Mouse (Mus musculus): ENCODE measurements around the gene Ptpn14. TPM values are rescaled to one million over a fixed set of nuclear protein-coding genes. Genes with fewer than 3 reads are reported as not detected.
A peak's percentile ranks its signal among the peaks of the same experiment; 100 is the strongest.

Gene Ptpn14
- polyA plus RNA-seq, 1 experiment from 2014 or later: 4.6 TPM

DNA sequence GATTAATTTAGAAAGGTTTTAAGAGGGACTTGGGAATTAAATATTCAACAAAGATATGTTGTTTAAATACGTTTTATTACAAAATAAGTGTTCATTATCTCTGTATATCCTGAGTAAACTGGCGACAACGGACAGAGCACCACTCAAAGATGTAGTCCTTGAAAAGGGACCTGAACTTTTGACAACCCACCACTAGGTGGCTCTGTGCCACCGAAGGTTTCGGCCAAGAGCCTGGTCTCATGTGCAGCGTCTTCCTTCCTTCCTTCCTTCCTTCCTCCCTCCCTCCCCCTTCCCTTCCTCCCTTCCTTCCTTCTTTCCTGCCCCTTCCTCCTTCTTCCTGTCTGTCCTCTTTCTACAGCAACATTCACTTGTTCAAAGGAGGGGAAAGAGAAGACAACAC lies 27.1 kb upstream of the Ptpn14 start:
- Histone ChIP-seq H3K36me3 (no peaks in the 10 kb centered on the region), H3K4me3 (no peak overlapping the region), H3K27ac (replicated peaks) (no peak overlapping the region), H3K27me3 (ENCODE audit: low read depth, poor library complexity, severe bottlenecking) (no peaks in the 10 kb centered on the region), H3K9me3 (replicated peaks) (no peaks in the 10 kb centered on the region), H3K4me1 (peaks cover 6% of the 10 kb centered on the region; the same call in 1 of the 2 replicates)
- peak; percentile 68 for DNase-seq (ENCODE audit: low spot score)
- WGBS: 2% methylated on average over 6 of the region's 6 CpGs

DNA sequence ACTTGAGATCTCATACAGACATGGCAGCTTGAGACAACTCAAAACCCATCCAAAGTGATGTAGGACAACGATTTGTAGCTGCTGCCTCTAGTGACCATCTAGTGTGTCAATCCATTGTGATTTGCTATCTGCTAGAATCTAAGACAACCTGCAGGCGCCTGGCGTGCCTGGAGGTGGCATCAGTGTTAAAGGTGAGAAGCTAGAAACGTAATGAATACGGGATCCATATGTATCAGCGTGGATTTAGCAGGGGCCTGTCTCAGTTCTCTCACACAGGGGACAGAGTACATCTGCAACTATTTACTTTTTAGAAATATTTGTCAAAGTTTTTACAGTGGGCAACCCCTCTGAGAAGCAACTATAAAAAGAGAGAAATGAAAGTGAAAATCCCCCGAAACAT lies 24.9 kb upstream of the Ptpn14 start:
- Histone ChIP-seq H3K4me3 (no peak overlapping the region), H3K4me1 (peaks cover 19% of the 10 kb centered on the region), H3K9me3 (replicated peaks) (no peaks in the 10 kb centered on the region), H3K27me3 (ENCODE audit: low read depth, poor library complexity, severe bottlenecking) (no peaks in the 10 kb centered on the region), H3K27ac (replicated peaks) (no peak overlapping the region), H3K36me3 (no peaks in the 10 kb centered on the region)
- 50% methylated on average over 7 of the region's 7 CpGs for WGBS
- DNase-seq (ENCODE audit: low spot score): no peak

DNA sequence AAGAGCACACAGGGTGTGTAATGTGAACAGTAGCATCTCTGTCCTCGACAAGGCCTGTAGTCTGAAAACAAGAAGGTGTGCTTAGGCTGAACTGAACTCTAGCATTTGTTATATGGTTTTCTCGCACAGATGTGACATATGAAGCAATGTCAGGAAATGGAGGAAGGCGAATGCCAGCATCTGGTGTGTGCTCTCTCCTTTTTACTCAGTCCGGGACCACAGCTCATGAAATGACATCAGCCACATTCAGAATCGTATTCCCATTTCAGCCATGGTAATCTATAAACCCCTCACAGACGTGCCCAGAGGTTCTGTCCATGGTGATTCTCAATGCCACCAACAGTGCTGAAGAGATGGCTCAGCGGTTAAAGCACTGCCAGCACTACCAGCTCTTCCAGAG lies 24.5 kb upstream of the Ptpn14 start:
- H3K27ac ChIP-seq (replicated peaks): no peak overlapping the region
- no peak overlapping the region for H3K4me3 ChIP-seq
- no peaks in the 10 kb centered on the region for H3K9me3 ChIP-seq (replicated peaks)
- WGBS: 85% methylated on average over 7 of the region's 7 CpGs
- no peaks in the 10 kb centered on the region for H3K36me3 ChIP-seq
- H3K4me1 ChIP-seq: peaks cover 20% of the 10 kb centered on the region
- H3K27me3 ChIP-seq (ENCODE audit: low read depth, poor library complexity, severe bottlenecking): no peaks in the 10 kb centered on the region
- DNase-seq (ENCODE audit: low spot score): no peak

DNA sequence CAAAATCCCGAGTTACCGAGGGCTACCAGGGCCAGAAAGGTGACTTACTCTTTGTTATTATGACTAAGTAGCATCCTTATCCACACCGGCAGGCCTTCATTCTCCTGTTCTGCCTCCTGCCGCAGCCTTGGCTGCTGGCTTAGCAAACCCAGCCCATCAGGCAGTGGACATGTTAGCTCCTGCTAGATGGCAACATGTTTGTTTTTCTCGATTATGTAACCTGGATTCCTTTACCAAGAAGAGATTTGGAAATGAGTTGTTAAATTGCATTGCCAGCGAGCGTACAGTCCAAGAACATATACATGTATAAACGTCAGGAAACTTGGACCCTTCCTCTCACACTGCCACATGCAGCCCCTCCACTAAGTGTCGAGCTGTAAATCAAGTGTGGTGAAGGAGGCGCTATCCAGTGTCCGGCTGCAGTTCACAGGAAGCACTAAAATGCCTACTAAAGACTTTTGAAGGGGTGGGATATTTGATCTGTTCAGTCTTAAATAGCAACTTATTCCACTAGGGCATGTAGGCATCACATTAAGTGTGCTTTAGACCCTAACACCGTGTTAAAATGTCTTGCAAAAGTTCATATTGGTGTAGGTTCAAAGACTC lies 21.9 kb upstream of the Ptpn14 start:
- Histone ChIP-seq H3K9me3 (replicated peaks) (no peaks in the 10 kb centered on the region), H3K36me3 (no peaks in the 10 kb centered on the region), H3K27me3 (ENCODE audit: low read depth, poor library complexity, severe bottlenecking) (no peaks in the 10 kb centered on the region), H3K27ac (replicated peaks) (no peak overlapping the region), H3K4me3 (no peak overlapping the region), H3K4me1 (peaks cover 22% of the 10 kb centered on the region)
- DNase-seq (ENCODE audit: low spot score): no peak
- WGBS: 86% methylated on average over 12 of the region's 12 CpGs

DNA sequence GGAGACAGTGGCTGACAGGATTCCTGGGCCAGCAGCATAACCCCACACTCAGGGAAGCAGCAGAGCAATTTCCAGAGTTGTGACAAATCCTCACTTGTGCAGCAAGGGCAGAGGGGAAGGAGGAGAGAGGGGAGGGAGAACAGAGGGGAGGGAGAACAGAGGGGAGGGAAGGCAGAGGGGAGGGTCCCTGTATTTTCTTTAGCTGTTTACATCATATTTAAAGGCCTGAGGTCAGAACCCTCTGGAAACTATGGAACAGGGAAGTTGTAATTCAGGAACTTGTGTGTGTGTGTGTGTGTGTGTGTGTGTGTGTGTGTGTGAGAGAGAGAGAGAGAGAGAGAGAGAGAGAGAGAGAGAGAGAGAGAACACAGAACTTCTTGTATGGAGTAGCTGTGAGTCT lies 21.1 kb upstream of the Ptpn14 start:
- Histone ChIP-seq H3K27ac (replicated peaks) (no peak overlapping the region), H3K36me3 (no peaks in the 10 kb centered on the region), H3K27me3 (ENCODE audit: low read depth, poor library complexity, severe bottlenecking) (no peaks in the 10 kb centered on the region), H3K9me3 (replicated peaks) (no peaks in the 10 kb centered on the region), H3K4me1 (peaks cover 18% of the 10 kb centered on the region), H3K4me3 (no peak overlapping the region)
- DNase-seq (ENCODE audit: low spot score): no peak

DNA sequence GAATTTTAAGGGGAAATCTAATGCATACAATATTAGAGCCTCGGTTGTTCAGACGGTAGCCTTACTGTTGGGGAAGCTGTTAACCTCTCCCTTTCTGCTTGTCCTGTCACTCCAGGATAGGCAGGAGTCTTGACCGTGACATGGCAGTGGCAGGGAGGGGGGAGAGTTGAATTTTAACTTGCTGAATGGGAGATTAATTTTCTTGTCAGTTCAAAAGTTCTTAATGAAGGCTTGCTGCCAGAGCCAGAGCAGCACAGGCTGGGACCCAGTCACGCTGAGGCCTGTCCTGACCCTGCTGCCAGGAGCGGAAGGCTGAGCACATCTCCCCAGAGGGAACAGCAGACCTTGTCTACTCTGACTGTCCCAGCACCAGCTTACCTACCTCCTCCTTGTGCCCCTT lies 20.6 kb upstream of the Ptpn14 start:
- Histone ChIP-seq H3K36me3 (no peaks in the 10 kb centered on the region), H3K27ac (replicated peaks) (no peak overlapping the region), H3K4me1 (peaks cover 16% of the 10 kb centered on the region), H3K4me3 (no peak overlapping the region), H3K9me3 (replicated peaks) (no peaks in the 10 kb centered on the region), H3K27me3 (ENCODE audit: low read depth, poor library complexity, severe bottlenecking) (no peaks in the 10 kb centered on the region)
- WGBS: 63% methylated on average over 5 of the region's 5 CpGs
- DNase-seq (ENCODE audit: low spot score): no peak

DNA sequence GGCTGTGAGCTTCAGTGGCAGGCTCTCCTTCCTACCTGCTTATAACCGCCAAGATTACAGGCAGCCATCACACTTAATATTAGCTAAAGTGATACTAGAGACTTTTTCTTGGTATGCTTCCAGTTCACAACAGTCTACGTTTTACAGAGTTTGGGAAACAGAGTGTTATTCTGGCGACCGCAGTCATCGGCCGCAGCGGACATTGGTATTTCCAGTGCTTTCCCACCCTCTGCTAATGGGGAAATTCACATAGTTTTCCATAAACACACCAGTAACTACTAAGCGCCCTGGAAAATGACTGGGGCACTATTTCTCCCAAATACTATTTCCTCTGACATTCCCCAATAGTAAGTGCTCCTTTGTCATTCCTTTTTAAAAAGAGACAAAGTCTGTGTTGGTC lies 19.1 kb upstream of the Ptpn14 start:
- H3K36me3 ChIP-seq: no peaks in the 10 kb centered on the region
- peaks cover 16% of the 10 kb centered on the region for H3K4me1 ChIP-seq
- H3K27me3 ChIP-seq (ENCODE audit: low read depth, poor library complexity, severe bottlenecking): no peaks in the 10 kb centered on the region
- WGBS: 83% methylated on average over 8 of the region's 8 CpGs
- H3K4me3 ChIP-seq: no peak overlapping the region
- no peak for DNase-seq (ENCODE audit: low spot score)
- H3K27ac ChIP-seq (replicated peaks): no peak overlapping the region
- no peaks in the 10 kb centered on the region for H3K9me3 ChIP-seq (replicated peaks)

DNA sequence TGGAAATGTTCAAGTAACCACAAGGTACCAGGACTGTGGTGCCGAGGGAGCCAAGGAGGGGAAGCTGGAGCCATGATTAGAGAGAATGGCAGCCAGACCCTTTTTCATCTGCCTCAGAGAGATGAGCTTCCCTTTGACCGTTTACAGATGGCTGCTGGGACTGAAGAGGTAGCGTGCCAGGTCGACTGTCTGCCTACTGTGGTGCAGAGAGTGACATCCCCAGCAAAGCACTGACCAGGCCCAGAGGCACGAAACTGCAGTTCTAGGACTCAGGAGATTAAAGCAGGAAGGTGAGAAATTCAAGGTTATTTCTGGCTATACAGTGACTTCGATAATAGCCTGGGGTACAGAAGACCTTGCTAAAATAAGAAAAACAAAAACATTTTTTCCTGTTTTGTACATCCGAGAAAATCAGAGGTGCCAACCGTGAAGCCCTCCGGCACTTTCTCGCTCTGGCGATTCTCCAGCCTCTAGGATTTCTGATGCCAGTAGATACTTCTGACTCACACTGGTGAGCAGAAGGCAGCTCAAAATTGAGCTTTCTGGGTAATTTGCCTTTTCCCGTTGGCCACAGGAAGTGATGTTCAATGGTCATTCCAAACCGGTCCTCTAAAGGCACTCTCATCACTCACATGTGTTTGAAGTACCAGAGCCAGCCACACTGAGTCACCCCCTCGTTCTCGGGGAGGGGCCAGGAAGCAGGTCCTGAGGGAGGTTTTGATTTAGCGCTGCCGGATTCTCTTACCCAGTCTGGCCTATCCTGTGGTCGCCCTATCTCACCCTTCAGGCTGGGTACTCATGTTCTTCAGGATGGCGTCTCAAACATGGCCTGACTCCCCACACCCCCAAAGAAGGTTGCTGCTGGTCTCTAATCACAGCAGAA lies 11.9 kb upstream of the Ptpn14 start:
- H3K4me1 ChIP-seq: no peaks in the 10 kb centered on the region
- no peak overlapping the region for H3K27ac ChIP-seq (replicated peaks)
- H3K4me3 ChIP-seq: no peak overlapping the region
- no peaks in the 10 kb centered on the region for H3K36me3 ChIP-seq
- DNase-seq (ENCODE audit: low spot score): no peak
- WGBS: 78% methylated on average over 19 of the region's 19 CpGs
- no peaks in the 10 kb centered on the region; the same call in 1 of the 2 replicates for H3K9me3 ChIP-seq (replicated peaks)
- H3K27me3 ChIP-seq (ENCODE audit: low read depth, poor library complexity, severe bottlenecking): no peaks in the 10 kb centered on the region

DNA sequence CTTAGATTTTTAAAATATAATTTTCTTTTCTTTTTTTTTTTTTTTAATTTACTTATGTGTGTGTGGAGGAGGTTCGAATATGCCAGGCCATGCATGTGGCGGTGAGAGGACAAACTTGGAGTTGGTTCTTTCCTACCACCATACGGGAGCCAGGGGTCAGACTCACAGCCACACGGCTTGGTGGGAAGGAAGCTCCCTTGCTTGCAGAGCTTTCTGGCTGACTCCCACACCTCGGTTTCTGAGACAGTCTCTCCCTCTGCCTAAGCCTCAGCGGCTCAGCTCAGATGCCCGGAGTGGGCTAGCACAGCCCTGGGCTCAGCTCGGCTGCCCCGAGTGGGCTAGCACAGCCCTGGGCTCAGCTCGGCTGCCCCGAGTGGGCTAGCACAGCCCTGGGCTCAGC lies 10.5 kb upstream of the Ptpn14 start:
- H3K27ac ChIP-seq (replicated peaks): no peak overlapping the region
- no peak for DNase-seq (ENCODE audit: low spot score)

DNA sequence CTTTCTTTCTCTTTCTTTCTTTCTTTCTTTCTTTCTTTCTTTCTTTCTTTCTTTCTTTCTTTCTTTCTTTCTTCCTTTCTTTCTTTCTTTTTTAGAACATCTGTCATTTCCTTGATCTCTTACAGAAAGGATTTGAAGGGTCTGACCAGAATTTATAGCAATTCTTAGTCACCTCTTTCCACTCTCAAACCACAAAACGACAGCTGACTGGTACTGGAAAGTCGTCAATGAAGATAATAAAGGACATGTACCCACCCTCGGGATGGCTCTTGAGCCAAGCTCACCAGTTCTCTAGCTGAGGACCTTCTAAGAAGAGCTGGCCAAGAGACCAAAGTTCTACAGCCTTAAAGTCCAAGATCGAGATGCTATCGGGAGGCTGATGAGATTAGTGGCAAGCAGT lies 9.5 kb upstream of the Ptpn14 start:
- no peak overlapping the region for H3K4me3 ChIP-seq
- no peaks in the 10 kb centered on the region for H3K27me3 ChIP-seq (ENCODE audit: low read depth, poor library complexity, severe bottlenecking)
- H3K9me3 ChIP-seq (replicated peaks): no peaks in the 10 kb centered on the region; the same call in 1 of the 2 replicates
- no peak overlapping the region for H3K27ac ChIP-seq (replicated peaks)
- WGBS: 88% methylated on average over 5 of the region's 5 CpGs
- no peaks in the 10 kb centered on the region for H3K4me1 ChIP-seq
- no peak for DNase-seq (ENCODE audit: low spot score)
- no peaks in the 10 kb centered on the region for H3K36me3 ChIP-seq

More for the DNA sequence above, 10.5 kb upstream of the Ptpn14 start:
- no peaks in the 10 kb centered on the region for H3K36me3 ChIP-seq
- H3K4me3 ChIP-seq: no peak overlapping the region
- no peaks in the 10 kb centered on the region; the same call in 1 of the 2 replicates for H3K9me3 ChIP-seq (replicated peaks)
- H3K27me3 ChIP-seq (ENCODE audit: low read depth, poor library complexity, severe bottlenecking): no peaks in the 10 kb centered on the region
- H3K4me1 ChIP-seq: no peaks in the 10 kb centered on the region
- WGBS: 86% methylated on average over 11 of the region's 11 CpGs

DNA sequence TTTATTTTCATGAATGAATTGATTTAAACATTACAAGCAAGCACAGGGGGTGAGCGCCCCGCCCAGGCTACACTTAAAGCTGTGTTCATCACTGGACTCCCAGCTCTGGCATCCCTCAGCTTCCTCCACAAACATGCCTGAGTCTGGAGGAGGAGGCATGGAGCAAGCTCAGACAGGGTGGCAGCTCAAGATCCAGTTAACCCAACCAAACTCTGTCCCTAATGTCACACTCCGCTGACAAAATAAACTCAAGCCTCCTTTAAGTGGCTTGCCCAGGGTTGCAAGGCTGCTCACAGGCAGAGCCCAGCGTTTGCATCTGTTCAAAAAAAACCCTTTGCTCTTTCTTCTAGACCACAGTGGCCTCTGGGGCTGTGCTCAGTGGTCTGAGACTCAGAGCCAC lies 1.9 kb upstream of the Ptpn14 start:
- no peak overlapping the region for H3K4me3 ChIP-seq
- H3K36me3 ChIP-seq: no peaks in the 10 kb centered on the region
- peaks cover 51% of the 10 kb centered on the region for H3K4me1 ChIP-seq
- H3K27me3 ChIP-seq (ENCODE audit: low read depth, poor library complexity, severe bottlenecking): peaks cover 50% of the 10 kb centered on the region
- H3K9me3 ChIP-seq (replicated peaks): no peaks in the 10 kb centered on the region
- DNase-seq (ENCODE audit: low spot score): no peak
- WGBS: 54% methylated on average over 4 of the region's 4 CpGs
- no peak overlapping the region; the same call in 1 of the 2 replicates for H3K27ac ChIP-seq (replicated peaks)

DNA sequence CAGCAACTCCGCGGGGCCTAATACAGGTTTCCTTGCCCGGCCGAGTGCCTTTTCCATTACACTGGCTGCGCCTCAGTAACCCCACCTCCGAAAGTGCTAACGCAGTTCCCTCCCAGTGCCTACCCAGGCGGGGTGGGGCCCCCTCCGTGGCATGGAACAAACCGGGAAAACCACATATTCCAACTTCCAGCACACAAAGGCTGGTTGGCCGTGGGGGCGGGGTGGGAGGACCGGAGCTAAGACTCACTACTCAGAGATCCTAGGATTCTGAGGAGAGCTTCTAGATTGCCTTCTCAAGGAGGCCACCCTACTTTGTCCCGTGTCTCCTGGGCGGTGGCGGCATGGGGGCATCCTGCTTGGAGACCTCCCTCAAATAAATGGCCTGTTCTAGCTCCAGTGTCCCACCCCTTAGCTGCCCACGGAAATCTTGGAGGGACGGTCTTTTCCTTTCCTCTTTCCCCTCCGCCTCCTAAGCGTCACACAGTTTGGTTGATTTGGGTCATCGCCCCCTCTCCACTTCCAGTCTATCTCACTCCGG lies 653 bp upstream of the Ptpn14 start:
- WGBS: under 1% methylated on average over 22 of the region's 22 CpGs
- DNase-seq (ENCODE audit: low spot score): peak; percentile 66
- Histone ChIP-seq H3K4me1 (peaks cover 59% of the 10 kb centered on the region), H3K9me3 (replicated peaks) (no peaks in the 10 kb centered on the region), H3K4me3 (peak overlapping the region; percentile 73), H3K27ac (replicated peaks) (peak overlapping the region; percentile 88), H3K36me3 (no peaks in the 10 kb centered on the region), H3K27me3 (ENCODE audit: low read depth, poor library complexity, severe bottlenecking) (peaks cover 51% of the 10 kb centered on the region)

DNA sequence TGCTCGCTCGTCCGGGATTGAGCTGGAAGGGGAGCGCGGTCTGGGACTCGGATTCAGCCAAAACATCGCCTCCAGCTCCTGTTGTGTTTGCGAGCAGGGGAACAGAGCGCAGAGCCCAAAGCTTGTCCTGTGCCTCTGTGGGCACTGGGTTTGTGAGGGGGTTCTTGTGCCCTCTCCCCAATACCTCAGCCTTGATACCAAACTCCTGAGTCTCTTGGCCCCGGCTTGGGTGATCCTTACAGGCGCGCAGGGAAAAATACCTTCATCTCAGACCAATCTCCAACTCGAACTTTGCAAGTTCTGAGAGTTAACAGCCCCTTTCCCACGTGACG lies 682 bp downstream of the Ptpn14 start:
- H3K27ac ChIP-seq (replicated peaks): peak overlapping the region; percentile 88
- peaks cover 51% of the 10 kb centered on the region for H3K27me3 ChIP-seq (ENCODE audit: low read depth, poor library complexity, severe bottlenecking)
- peaks cover 59% of the 10 kb centered on the region for H3K4me1 ChIP-seq
- peak; percentile 26 for DNase-seq (ENCODE audit: low spot score)
- peak overlapping the region; percentile 73 for H3K4me3 ChIP-seq
- no peaks in the 10 kb centered on the region for H3K36me3 ChIP-seq
- WGBS: under 1% methylated on average over 15 of the region's 15 CpGs
- H3K9me3 ChIP-seq (replicated peaks): no peaks in the 10 kb centered on the region

Data from midbrain, embryonic 10.5 days (tissue).